Mouse (Mus musculus): ENCODE measurements around the gene Esr2.

DNA sequence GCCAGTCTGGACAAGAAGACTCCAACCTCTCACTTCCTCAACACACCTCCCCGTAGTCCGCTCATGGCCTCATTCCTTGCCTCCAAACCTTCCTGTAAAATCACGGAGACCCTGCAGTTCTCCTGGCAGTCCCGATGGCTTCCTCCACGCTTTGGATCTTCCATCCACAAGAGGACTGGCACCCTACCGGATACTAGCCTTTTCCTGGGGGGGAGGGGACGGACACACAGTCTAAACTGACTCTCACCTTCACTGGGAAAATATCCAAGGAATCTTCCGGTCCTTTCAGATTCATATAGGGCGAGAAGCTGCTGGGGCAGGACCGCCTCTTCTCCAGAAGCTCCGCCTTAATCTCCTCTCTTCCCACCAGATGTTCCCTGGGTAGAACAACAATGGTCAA is 39.7 kb upstream of the Esr2 start:
- TF ChIP-seq POLR2A (IDR thresholded peaks at IDR 0.05; ENCODE audit: borderline replicate concordance, extremely low read depth, insufficient read depth, insufficient read length, poor library complexity, severe bottlenecking) (no peak), CTCF (IDR thresholded peaks at IDR 0.05; ENCODE audit: borderline replicate concordance, extremely low read depth, insufficient read depth, insufficient read length) (no peak)
